22 mouse cellular contexts compared by ENCODE assay signal in the genomic region with DNA sequence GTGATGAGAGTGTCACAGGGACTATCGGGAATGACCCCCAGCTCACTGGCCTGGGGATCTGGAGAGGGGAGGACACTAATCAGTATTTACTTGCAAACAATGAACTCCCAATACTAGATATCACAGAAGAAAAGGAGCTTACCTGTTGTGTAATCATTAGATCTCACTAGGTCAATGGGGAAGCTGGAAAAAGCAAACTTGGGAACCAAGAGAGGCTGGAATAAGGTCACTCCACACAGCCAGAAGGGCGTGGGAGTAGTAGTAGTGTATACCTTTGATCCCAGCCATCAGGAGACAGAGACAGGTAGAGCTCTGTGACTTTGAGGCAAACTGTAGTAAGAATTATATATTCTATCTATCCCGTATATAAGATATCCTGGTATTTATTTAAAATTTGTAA.
DNase-seq lines count a peak whose midpoint lies in the region; ATAC-seq and TF ChIP-seq lines count a peak whose summit lies in the region.
"Had no signal": no experiment of that assay in that cellular context is flagged by ENCODE, and none has a peak within 500 bp of the region (broad histone marks: within the 10 kb centered on the region; RNA-seq: fewer than 3 reads in every experiment).

No protein-coding gene starts in this region.

- no peak for TF ChIP-seq CTCF in hindbrain, postnatal 0 days (IDR thresholded peaks at IDR 0.05; ENCODE audit: low read depth)

- peaks cover 61% of the 10 kb centered on the region for H3K4me1 ChIP-seq in brown adipose tissue, adult 24 weeks (ENCODE audit: control insufficient read depth, insufficient read depth, insufficient read length, low read length)
- peaks cover 15% of the 10 kb centered on the region for H3K4me1 ChIP-seq in limb, embryonic 11.5 days (ENCODE audit: control insufficient read depth, insufficient read depth, low read length)
- peaks cover 16% of the 10 kb centered on the region for H3K4me1 ChIP-seq in hindbrain, postnatal 0 days (ENCODE audit: insufficient read depth, low read length)

- peak; percentile 79 for DNase-seq in heart, adult 11 months
- no peak for DNase-seq in heart, postnatal 36 days
- peak; percentile 2 for DNase-seq in kidney, postnatal 10 days
- no peak for DNase-seq in kidney, adult 18-20 months
- DNase-seq in limb, embryonic 11.5 days (ENCODE audit: low spot score), result peak; percentile 12
- no peak for DNase-seq in hindbrain, postnatal 0 days (ENCODE audit: low spot score)
- DNase-seq: adrenal gland, postnatal 10 days; adrenal gland, postnatal 36 days; B cell, adult 2 months; cerebellum, adult 11 months; gastrocnemius, postnatal 36 days; heart, postnatal 4 days had no signal

- H3K27me3 ChIP-seq in limb, embryonic 11.5 days (ENCODE audit: control insufficient read depth, insufficient read depth, low read length), result no peaks in the 10 kb centered on the region
- no peaks in the 10 kb centered on the region for H3K27me3 ChIP-seq in hindbrain, postnatal 0 days (ENCODE audit: insufficient read depth, low read length)
- H3K27me3 ChIP-seq: CH12.LX; embryonic facial prominence, embryonic 12.5 days; embryonic facial prominence, embryonic 15.5 days; heart, embryonic 13.5 days; Patski had no signal

- no peak overlapping the region for H3K9ac ChIP-seq in limb, embryonic 11.5 days (ENCODE audit: low read length)
- H3K9ac ChIP-seq in hindbrain, postnatal 0 days (replicated peaks; ENCODE audit: low read length), result no peak overlapping the region
- H3K9ac ChIP-seq: embryonic facial prominence, embryonic 12.5 days; embryonic facial prominence, embryonic 15.5 days; forebrain, postnatal 0 days; heart, embryonic 13.5 days; hindbrain, embryonic 14.5 days had no signal

- no peak overlapping the region for H3K4me2 ChIP-seq in limb, embryonic 11.5 days (ENCODE audit: low read depth, severe bottlenecking)
- H3K4me2 ChIP-seq in hindbrain, postnatal 0 days (ENCODE audit: low read depth, low read length), result no peak overlapping the region
- H3K4me2 ChIP-seq: embryonic facial prominence, embryonic 12.5 days; embryonic facial prominence, embryonic 15.5 days; heart, embryonic 13.5 days; hindbrain, embryonic 14.5 days had no signal

- H3K4me3 ChIP-seq in brown adipose tissue, adult 24 weeks (ENCODE audit: insufficient read depth, low read depth, low read length), result no peak overlapping the region
- H3K4me3 ChIP-seq in limb, embryonic 11.5 days (ENCODE audit: low read depth, low read length), result no peak overlapping the region
- H3K4me3 ChIP-seq in hindbrain, postnatal 0 days (ENCODE audit: low read length), result no peak overlapping the region
- H3K4me3 ChIP-seq: embryonic facial prominence, embryonic 12.5 days; embryonic facial prominence, embryonic 15.5 days; heart, embryonic 10.5 days; heart, embryonic 13.5 days had no signal

- 89% methylated on average over 3 of the region's 3 CpGs for WGBS in limb, embryonic 11.5 days
- 87% methylated on average over 3 of the region's 3 CpGs for WGBS in hindbrain, postnatal 0 days

- no peaks in the 10 kb centered on the region for H3K36me3 ChIP-seq in limb, embryonic 11.5 days (ENCODE audit: control insufficient read depth, insufficient read depth, low read length)
- H3K36me3 ChIP-seq in hindbrain, postnatal 0 days (ENCODE audit: insufficient read depth, low read length), result no peaks in the 10 kb centered on the region
- H3K36me3 ChIP-seq: embryonic facial prominence, embryonic 12.5 days; embryonic facial prominence, embryonic 15.5 days; G1E; heart, embryonic 10.5 days; heart, embryonic 13.5 days had no signal

- peak overlapping the region; percentile 90 for H3K27ac ChIP-seq in brown adipose tissue, adult 24 weeks (replicated peaks; ENCODE audit: low read depth, low read length)
- no peak overlapping the region for H3K27ac ChIP-seq in limb, embryonic 11.5 days (replicated peaks; ENCODE audit: low read depth, low read length)
- no peak overlapping the region for H3K27ac ChIP-seq in hindbrain, postnatal 0 days
- H3K27ac ChIP-seq: embryonic facial prominence, embryonic 12.5 days; embryonic facial prominence, embryonic 15.5 days; heart, embryonic 10.5 days; heart, embryonic 13.5 days; hindbrain, embryonic 14.5 days had no signal

- no peak for ATAC-seq in limb, embryonic 11.5 days (ENCODE audit: insufficient number of reproducible peaks, low FRiP score, low TSS enrichment, low read depth)
- ATAC-seq in hindbrain, postnatal 0 days, result no peak
- ATAC-seq: Patski had no signal

- H3K9me3 ChIP-seq in limb, embryonic 11.5 days (ENCODE audit: control insufficient read depth, low read length), result no peaks in the 10 kb centered on the region
- H3K9me3 ChIP-seq in hindbrain, postnatal 0 days (ENCODE audit: low read length), result no peaks in the 10 kb centered on the region
- H3K9me3 ChIP-seq: embryonic facial prominence, embryonic 12.5 days; embryonic facial prominence, embryonic 15.5 days; G1E; heart, embryonic 10.5 days; heart, embryonic 13.5 days had no signal

- intact Hi-C loops in heart, postnatal 36 days (cut with DNase I), result loop anchor here (2.0 to 10.0 kb wide), 4 partner anchors 53 to 271 kb away; no protein-coding TSS in a partner anchor

Comparison
In these comparisons a context has a peak if more than half of its experiments do, and no peak if none do; other contexts are left out.
1. DNase-seq: peak in heart, adult 11 months (single experiment), kidney, postnatal 10 days (single experiment) and limb, embryonic 11.5 days (single experiment); none in heart, postnatal 36 days (0 of 2), kidney, adult 18-20 months (single experiment) and hindbrain, postnatal 0 days (single experiment).